ENCODE assay signal across 15 mouse cellular contexts in genomic region chr16:52417982-52418381, GRCm38 (mm10). TPM values are rescaled to one million over a fixed set of nuclear protein-coding genes. Genes with fewer than 3 reads are reported as not detected.
DNase-seq lines count a peak whose midpoint lies in the region; ATAC-seq and TF ChIP-seq lines count a peak whose summit lies in the region.
"Had no signal": no experiment of that assay in that cellular context is flagged by ENCODE, and none has a peak within 500 bp of the region (broad histone marks: within the 10 kb centered on the region; RNA-seq: fewer than 3 reads in every experiment).

No protein-coding gene starts in this region.

- peak; percentile 84 for ATAC-seq in granulocyte monocyte progenitor cell, adult 5-6 weeks (replicated peaks; ENCODE audit: poor library complexity, severe bottlenecking)

- DNase-seq in kidney, adult 2 months = no peak
- no peak for DNase-seq in kidney, adult 18-20 months
- peak; percentile 41 for DNase-seq in lung, postnatal 36 days
- DNase-seq in lung, postnatal 25 days (ENCODE audit: low spot score) = no peak
- no peak for DNase-seq in forebrain, embryonic 10.5 days (ENCODE audit: extremely low spot score, low spot score)
- no peak for DNase-seq in cerebellum, adult 9-11 months
- DNase-seq in frontal cortex, adult 2 months (ENCODE audit: extremely low spot score in 1 of 2, low spot score in 1 of 2) = no peak
- DNase-seq: cerebellum, postnatal 36 days had no signal

- H3K27me3 ChIP-seq in kidney, adult 2 months (replicated peaks; ENCODE audit: control insufficient read depth, insufficient read depth, low read length) = no peaks in the 10 kb centered on the region
- no peaks in the 10 kb centered on the region for H3K27me3 ChIP-seq in forebrain, embryonic 10.5 days (ENCODE audit: poor library complexity, severe bottlenecking)
- H3K27me3 ChIP-seq: embryonic facial prominence, embryonic 12.5 days; heart, embryonic 13.5 days; kidney, embryonic 15.5 days; limb, embryonic 15.5 days; neural tube, embryonic 13.5 days; stomach, embryonic 15.5 days had no signal

- 73% methylated on average over 5 of the region's 5 CpGs for WGBS in kidney, adult 2 months
- WGBS in forebrain, embryonic 10.5 days = 89% methylated on average over 5 of the region's 5 CpGs

- no peaks in the 10 kb centered on the region for H3K9me3 ChIP-seq in forebrain, embryonic 10.5 days
- H3K9me3 ChIP-seq: embryonic facial prominence, embryonic 12.5 days; heart, embryonic 13.5 days; kidney, embryonic 15.5 days; limb, embryonic 15.5 days; neural tube, embryonic 13.5 days; stomach, embryonic 15.5 days had no signal

- no peaks in the 10 kb centered on the region for H3K36me3 ChIP-seq in kidney, adult 2 months (ENCODE audit: control insufficient read depth, insufficient read depth, low read length)
- H3K36me3 ChIP-seq in forebrain, embryonic 10.5 days (replicated peaks) = no peaks in the 10 kb centered on the region
- H3K36me3 ChIP-seq: embryonic facial prominence, embryonic 12.5 days; heart, embryonic 13.5 days; kidney, embryonic 15.5 days; limb, embryonic 15.5 days; neural tube, embryonic 13.5 days; stomach, embryonic 15.5 days had no signal

- no peak for TF ChIP-seq POLR2A in kidney, adult 2 months (IDR thresholded peaks at IDR 0.05; ENCODE audit: low read depth, low read length)

- H3K4me3 ChIP-seq in kidney, adult 2 months (ENCODE audit: insufficient read depth, low read depth, low read length) = no peak overlapping the region
- H3K4me3 ChIP-seq in forebrain, embryonic 10.5 days = no peak overlapping the region
- H3K4me3 ChIP-seq: embryonic facial prominence, embryonic 12.5 days; heart, embryonic 13.5 days; kidney, embryonic 15.5 days; limb, embryonic 15.5 days; neural tube, embryonic 13.5 days; stomach, embryonic 15.5 days had no signal

- H3K4me1 ChIP-seq in kidney, adult 2 months (ENCODE audit: control insufficient read depth, insufficient read depth, low read length) = no peaks in the 10 kb centered on the region; the same call in 1 of the 2 replicates
- no peaks in the 10 kb centered on the region; the same call in 1 of the 2 replicates for H3K4me1 ChIP-seq in forebrain, embryonic 10.5 days
- H3K4me1 ChIP-seq: embryonic facial prominence, embryonic 12.5 days; kidney, embryonic 15.5 days; limb, embryonic 15.5 days; neural tube, embryonic 13.5 days; stomach, embryonic 15.5 days had no signal

- peak overlapping the region; percentile 23; the same call in 1 of the 2 replicates for H3K27ac ChIP-seq in kidney, adult 2 months (ENCODE audit: insufficient read depth, low read depth, low read length)
- no peak overlapping the region for H3K27ac ChIP-seq in forebrain, embryonic 10.5 days
- H3K27ac ChIP-seq: embryonic facial prominence, embryonic 12.5 days; heart, embryonic 13.5 days; kidney, embryonic 15.5 days; limb, embryonic 15.5 days; neural tube, embryonic 13.5 days; stomach, embryonic 15.5 days had no signal

- no peak for TF ChIP-seq CTCF in kidney, adult 2 months (conservative IDR thresholded peaks at IDR 0.05; ENCODE audit: insufficient read depth, insufficient read length, low read depth, low read length)

RNA-seq across cellular contexts. Expression of gene Alcam, which starts 35.9 kb away (rescaled TPM):
- 6.9 and 7.7 TPM in 2 replicates for polyA plus RNA-seq in kidney, adult 2 months (2012; rRNA removed)
- 10.9 and 28.9 TPM in 2 replicates for total RNA-seq in granulocyte monocyte progenitor cell, adult 5-6 weeks (2014; fragmentation: Nextera tagmentation)
- 45.0 and 45.8 TPM in 2 replicates for total RNA-seq in granulocyte monocyte progenitor cell, adult 5-6 weeks (2017)
- 5.4 and 6.5 TPM in 2 replicates for polyA plus RNA-seq in forebrain, embryonic 10.5 days (2016; fragmentation: Nextera tagmentation; extraction: Ambion mirVana)
- 39.3 and 65.1 TPM in 2 replicates for polyA plus RNA-seq in frontal cortex, adult 2 months (2012; rRNA removed)
